Mouse (Mus musculus): ENCODE data around the gene Wdr45. TPM values are rescaled to one million over a fixed set of nuclear protein-coding genes. Genes with fewer than 3 reads are reported as not detected.

Gene Wdr45
- total and polyA plus RNA-seq, 3 experiments: 18.0 to 24.1 (median 21.4) TPM

- in situ Hi-C loops (cut with MboI; ENCODE audit: low pct_ligation_motif_present, low pct_unique_long_range_greater_than_20kb, low sequenced_read_pairs) (no loop called here), dilution Hi-C loops (cut with MboI; ENCODE audit: extremely low pct_ligation_motif_present, extremely low pct_unique_long_range_greater_than_20kb, low sequenced_read_pairs) (no loop called here)
- no peak for DNase-seq (ENCODE audit: extremely low read depth)
- no peaks in the 10 kb centered on the region for H3K9me3 ChIP-seq (replicated peaks; ENCODE audit: low read length)
- H3K27me3 ChIP-seq (replicated peaks): no peaks in the 10 kb centered on the region
- H3K4me3 ChIP-seq (replicated peaks in 1 of 3; ENCODE audit: low read depth in 2 of 3, low read length in 2 of 3, poor library complexity in 1 of 3): no peak overlapping the region
- H3K27ac ChIP-seq (ENCODE audit: insufficient read depth, low read depth): no peak overlapping the region
- H3K79me2 ChIP-seq (replicated peaks; ENCODE audit: control insufficient read depth, extremely low read depth, insufficient read depth, poor library complexity, severe bottlenecking): no peaks in the 10 kb centered on the region
- H3K4me1 ChIP-seq (ENCODE audit: control insufficient read depth in 1 of 2, insufficient read depth in 2 of 2): peaks cover 3 to 64% of the 10 kb centered on the region in 2 experiments
- peaks cover 0 to 15% of the 10 kb centered on the region in 2 experiments for H3K36me3 ChIP-seq (replicated peaks in 1 of 2; ENCODE audit: control insufficient read depth in 1 of 2, insufficient read depth in 1 of 2, low read length in 1 of 2)
- H3K4me2 ChIP-seq (ENCODE audit: insufficient read depth, low read depth, poor library complexity, severe bottlenecking): no peak overlapping the region
- H3K9ac ChIP-seq (ENCODE audit: insufficient read depth, low read depth): no peak overlapping the region
- no peak for TF ChIP-seq ZKSCAN1 (IDR thresholded peaks at IDR 0.05; ENCODE audit: borderline replicate concordance, low read depth, low read length)
- no peak for TF ChIP-seq ELF1 (IDR thresholded peaks at IDR 0.05; ENCODE audit: low read depth, low read length)
- TF ChIP-seq USF1 (IDR thresholded peaks at IDR 0.05; ENCODE audit: low read depth, low read length): no peak
- no peak for TF ChIP-seq BHLHE40 (IDR thresholded peaks at IDR 0.05; ENCODE audit: low read depth, low read length)
- TF ChIP-seq HCFC1 (IDR thresholded peaks at IDR 0.05; ENCODE audit: low read depth, low read length): no peak
- TF ChIP-seq IRF4 (IDR thresholded peaks at IDR 0.05; ENCODE audit: low read depth, low read length): no peak
- TF ChIP-seq ZC3H11A (IDR thresholded peaks at IDR 0.05; ENCODE audit: low read depth, low read length): no peak
- TF ChIP-seq EP300 (IDR thresholded peaks at IDR 0.05; ENCODE audit: low read length): no peak
- no peak for TF ChIP-seq USF2 (conservative IDR thresholded peaks at IDR 0.05; ENCODE audit: low read depth, low read length)
- no peak for TF ChIP-seq MAX (IDR thresholded peaks at IDR 0.05; ENCODE audit: low read length)
- no peak for TF ChIP-seq ZMIZ1 (IDR thresholded peaks at IDR 0.05; ENCODE audit: low read depth, low read length)
- TF ChIP-seq MXI1 (IDR thresholded peaks at IDR 0.05; ENCODE audit: low read depth, low read length): no peak
- no peak for TF ChIP-seq KAT2A (IDR thresholded peaks at IDR 0.05; ENCODE audit: insufficient replicate concordance, low read length)
- TF ChIP-seq JUN (IDR thresholded peaks at IDR 0.05; ENCODE audit: insufficient read depth, low read depth, low read length): no peak
- no peak for TF ChIP-seq TBP (conservative IDR thresholded peaks at IDR 0.05; ENCODE audit: low read depth, low read length)
- TF ChIP-seq CTCF (conservative IDR thresholded peaks at IDR 0.05 in 1 of 2, IDR thresholded peaks at IDR 0.05 in 1 of 2; ENCODE audit: low read depth in 2 of 2, low read length in 2 of 2): no peak
Measured at GRCm38 (mm10) chrX:7739336-7740081, 25.4 kb downstream of the Wdr45 start.

- no peaks in the 10 kb centered on the region for H3K9me3 ChIP-seq (replicated peaks; ENCODE audit: low read length)
- no peak for TF ChIP-seq JUND (conservative IDR thresholded peaks at IDR 0.05; ENCODE audit: low read depth, low read length)
- no peak for TF ChIP-seq E2F4 (IDR thresholded peaks at IDR 0.05; ENCODE audit: insufficient replicate concordance, low read depth, low read length)
- TF ChIP-seq MEF2A (IDR thresholded peaks at IDR 0.05; ENCODE audit: borderline replicate concordance, low read depth, low read length): no peak
- TF ChIP-seq USF2 (conservative IDR thresholded peaks at IDR 0.05; ENCODE audit: low read depth, low read length): no peak
- TF ChIP-seq GABPA (IDR thresholded peaks at IDR 0.05; ENCODE audit: insufficient replicate concordance, low read depth, low read length): no peak
- TF ChIP-seq MAZ (IDR thresholded peaks at IDR 0.05; ENCODE audit: low read depth, low read length): no peak
- TF ChIP-seq MAFK (IDR thresholded peaks at IDR 0.05; ENCODE audit: insufficient replicate concordance, low read length): no peak
- no peak for TF ChIP-seq CHD1 (IDR thresholded peaks at IDR 0.05; ENCODE audit: low read depth, low read length)
- TF ChIP-seq CHD2 (IDR thresholded peaks at IDR 0.05; ENCODE audit: low read length): no peak
- no peak for TF ChIP-seq EP300 (IDR thresholded peaks at IDR 0.05; ENCODE audit: low read length)
- TF ChIP-seq CTCF (conservative IDR thresholded peaks at IDR 0.05 in 1 of 2, IDR thresholded peaks at IDR 0.05 in 1 of 2; ENCODE audit: low read depth in 2 of 2, low read length in 2 of 2): no peak
- no peak for TF ChIP-seq IRF4 (IDR thresholded peaks at IDR 0.05; ENCODE audit: low read depth, low read length)
- TF ChIP-seq ZMIZ1 (IDR thresholded peaks at IDR 0.05; ENCODE audit: low read depth, low read length): no peak
- TF ChIP-seq TBP (conservative IDR thresholded peaks at IDR 0.05; ENCODE audit: low read depth, low read length): no peak
- TF ChIP-seq KAT2A (IDR thresholded peaks at IDR 0.05; ENCODE audit: insufficient replicate concordance, low read length): no peak
- TF ChIP-seq UBTF (IDR thresholded peaks at IDR 0.05; ENCODE audit: low read depth, low read length): no peak
- TF ChIP-seq SMC3 (IDR thresholded peaks at IDR 0.05; ENCODE audit: low read depth, low read length): no peak
- TF ChIP-seq POLR2A (IDR thresholded peaks at IDR 0.05; ENCODE audit: low read depth, low read length): no peak
- TF ChIP-seq MXI1 (IDR thresholded peaks at IDR 0.05; ENCODE audit: low read depth, low read length): no peak
- no peak for TF ChIP-seq ELF1 (IDR thresholded peaks at IDR 0.05; ENCODE audit: low read depth, low read length)
- DNase-seq (ENCODE audit: extremely low read depth): no peak
- H3K27ac ChIP-seq (ENCODE audit: insufficient read depth, low read depth): no peak overlapping the region
- H3K9ac ChIP-seq (ENCODE audit: insufficient read depth, low read depth): no peak overlapping the region
- dilution Hi-C loops (cut with MboI; ENCODE audit: extremely low pct_ligation_motif_present, extremely low pct_unique_long_range_greater_than_20kb, low sequenced_read_pairs): no loop called here
- peaks cover 5 to 63% of the 10 kb centered on the region in 2 experiments for H3K4me1 ChIP-seq (ENCODE audit: control insufficient read depth in 1 of 2, insufficient read depth in 2 of 2)
- no peaks in the 10 kb centered on the region for H3K79me2 ChIP-seq (replicated peaks; ENCODE audit: control insufficient read depth, extremely low read depth, insufficient read depth, poor library complexity, severe bottlenecking)
- in situ Hi-C loops (cut with MboI; ENCODE audit: low pct_ligation_motif_present, low pct_unique_long_range_greater_than_20kb, low sequenced_read_pairs): no loop called here
- peaks cover 0 to 14% of the 10 kb centered on the region in 2 experiments for H3K36me3 ChIP-seq (replicated peaks in 1 of 2; ENCODE audit: control insufficient read depth in 1 of 2, insufficient read depth in 1 of 2, low read length in 1 of 2)
- H3K4me2 ChIP-seq (ENCODE audit: insufficient read depth, low read depth, poor library complexity, severe bottlenecking): no peak overlapping the region
- H3K27me3 ChIP-seq (replicated peaks): no peaks in the 10 kb centered on the region
- no peak overlapping the region for H3K4me3 ChIP-seq (replicated peaks in 1 of 3; ENCODE audit: low read depth in 2 of 3, low read length in 2 of 3, poor library complexity in 1 of 3)
Measured at GRCm38 (mm10) chrX:7740082-7740819, 26.1 kb downstream of the Wdr45 start.

Measured in CH12.LX (cell line).